Mouse (Mus musculus) layer of hippocampus, adult 2 months (tissue): ENCODE results near the gene Fndc3a. TPM values are rescaled to one million over a fixed set of nuclear protein-coding genes. Genes with fewer than 3 reads are reported as not detected.
A peak's percentile ranks its signal among the peaks of the same experiment; 100 is the strongest.

Source experiments
- DNase-seq, 2 experiments: peaks; one replicate each; pipeline ENCODE4 v3.0.0; 2022; ENCODE audit warnings: low spot score in 2 of 2
- H3K27ac ChIP-seq: fragments of 200-600 bp; 2 replicates; pipeline ENCODE4 v1.8.1; 2022
- H3K4me3 ChIP-seq: fragments of 200-600 bp; 2 replicates; pipeline ENCODE4 v1.8.1; 2022; ENCODE audit warnings: mild to moderate bottlenecking
- CTCF ChIP-seq: fragments of 200-600 bp; conservative IDR thresholded peaks from 2 replicates; pipeline ENCODE4 v1.8.1; 2022; ENCODE audit warnings: antibody characterized with exemption, mild to moderate bottlenecking, moderate library complexity
- total RNA-seq, 2 experiments: library from RNA; stranded (reverse); gene quantifications; 2 replicates each; pipeline ENCODE4 v1.2.3; 2021

Fndc3a gene
- total RNA-seq, 2 experiments from 2014 or later: 38.0 to 39.6 TPM

GRCm38 (mm10) chr14:72638507-72638906 lies 71.3 kb downstream of the Fndc3a start:
- no peak for TF ChIP-seq CTCF
- Histone ChIP-seq H3K4me3 (no peak overlapping the region), H3K27ac (no peak overlapping the region)
- DNase-seq: no peak

GRCm38 (mm10) chr14:72633571-72633970 lies 76.2 kb downstream of the Fndc3a start:
- DNase-seq: no peak
- Histone ChIP-seq H3K27ac (no peak overlapping the region), H3K4me3 (no peak overlapping the region)
- no peak for TF ChIP-seq CTCF

GRCm38 (mm10) chr14:72625411-72625810 lies 84.4 kb downstream of the Fndc3a start:
- Histone ChIP-seq H3K4me3 (no peak overlapping the region), H3K27ac (no peak overlapping the region)
- DNase-seq: no peak
- TF ChIP-seq CTCF: no peak

- H3K4me3 ChIP-seq: no peak overlapping the region
- DNase-seq: no peak
- TF ChIP-seq CTCF: no peak
- no peak overlapping the region for H3K27ac ChIP-seq
Observed at GRCm38 (mm10) chr14:72604077-72604476, 105.7 kb downstream of the Fndc3a start.

- H3K4me3 ChIP-seq: peak overlapping the region; percentile 68
- no peak for TF ChIP-seq CTCF
- peak overlapping the region; percentile 91 for H3K27ac ChIP-seq
- DNase-seq: no peak
Observed at GRCm38 (mm10) chr14:72603194-72603521, 106.6 kb downstream of the Fndc3a start.

GRCm38 (mm10) chr14:72602521-72603193 lies 107.1 kb downstream of the Fndc3a start:
- peak overlapping the region; percentile 68 for H3K4me3 ChIP-seq
- H3K27ac ChIP-seq: peak overlapping the region; percentile 91
- DNase-seq: peak; percentile 82 to 85
- no peak for TF ChIP-seq CTCF

GRCm38 (mm10) chr14:72601381-72602305 lies 108.2 kb downstream of the Fndc3a start:
- Histone ChIP-seq H3K27ac (peak overlapping the region; percentile 91), H3K4me3 (peak overlapping the region; percentile 68)
- no peak for DNase-seq
- no peak for TF ChIP-seq CTCF

- no peak for TF ChIP-seq CTCF
- no peak for DNase-seq
- Histone ChIP-seq H3K4me3 (no peak overlapping the region), H3K27ac (no peak overlapping the region)
Observed at GRCm38 (mm10) chr14:72600375-72600774, 109.4 kb downstream of the Fndc3a start.

GRCm38 (mm10) chr14:72598976-72599740 lies 110.6 kb downstream of the Fndc3a start:
- no peak overlapping the region for H3K27ac ChIP-seq
- no peak for TF ChIP-seq CTCF
- DNase-seq: no peak
- no peak overlapping the region for H3K4me3 ChIP-seq

GRCm38 (mm10) chr14:72594191-72594590 lies 115.6 kb downstream of the Fndc3a start:
- Histone ChIP-seq H3K27ac (no peak overlapping the region), H3K4me3 (no peak overlapping the region)
- DNase-seq: no peak
- no peak for TF ChIP-seq CTCF

GRCm38 (mm10) chr14:72589415-72589814 lies 120.4 kb downstream of the Fndc3a start:
- DNase-seq: no peak
- H3K27ac ChIP-seq: no peak overlapping the region
- TF ChIP-seq CTCF: no peak
- no peak overlapping the region for H3K4me3 ChIP-seq

GRCm38 (mm10) chr14:72582979-72583378 lies 126.8 kb downstream of the Fndc3a start:
- Histone ChIP-seq H3K4me3 (no peak overlapping the region), H3K27ac (no peak overlapping the region)
- no peak for DNase-seq
- TF ChIP-seq CTCF: no peak

GRCm38 (mm10) chr14:72580991-72581390 lies 128.8 kb downstream of the Fndc3a start:
- no peak for DNase-seq
- Histone ChIP-seq H3K27ac (no peak overlapping the region), H3K4me3 (no peak overlapping the region)
- no peak for TF ChIP-seq CTCF
